Mouse (Mus musculus): ENCODE data around the gene Nfasc. TPM values are rescaled to one million over a fixed set of nuclear protein-coding genes. Genes with fewer than 3 reads are reported as not detected.

Nfasc gene
- total RNA-seq, 2 experiments from 2014 or later, result 156 to 186 TPM

DNA sequence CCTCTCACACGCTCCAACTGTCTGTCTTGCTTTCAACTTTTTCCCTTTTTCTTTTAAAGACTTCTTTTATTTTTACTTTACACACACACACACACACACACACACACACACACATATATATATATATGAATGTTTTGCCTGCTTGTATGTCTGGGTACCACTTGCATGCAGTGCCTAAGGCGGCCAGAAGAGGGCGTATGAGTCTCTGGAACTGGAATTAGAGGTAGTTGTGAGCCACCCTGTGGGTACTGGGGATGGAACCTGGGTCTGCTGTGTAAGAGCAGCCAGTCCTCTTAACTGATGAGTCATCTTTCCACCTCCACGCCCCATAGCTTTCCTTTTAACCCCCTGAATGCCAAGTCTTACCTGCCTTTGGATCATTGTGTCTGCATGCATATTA lies 217.7 kb downstream of the Nfasc start:
- intact Hi-C loops (cut with DNase I), result loop anchor here (5.0 kb wide), 1 partner anchor 157 kb away; no protein-coding TSS in a partner anchor
- peak in 1 of 2 experiments; percentile 37 for DNase-seq (ENCODE audit: low spot score in 2 of 2)

- intact Hi-C loops (cut with DNase I), result loop anchor here (5.0 kb wide), 1 partner anchor 156 kb away; no protein-coding TSS in a partner anchor
- no peak for DNase-seq (ENCODE audit: low spot score in 2 of 2)
Observed at GRCm38 (mm10) chr1:132523048-132523447, 218.5 kb downstream of the Nfasc start.

DNA sequence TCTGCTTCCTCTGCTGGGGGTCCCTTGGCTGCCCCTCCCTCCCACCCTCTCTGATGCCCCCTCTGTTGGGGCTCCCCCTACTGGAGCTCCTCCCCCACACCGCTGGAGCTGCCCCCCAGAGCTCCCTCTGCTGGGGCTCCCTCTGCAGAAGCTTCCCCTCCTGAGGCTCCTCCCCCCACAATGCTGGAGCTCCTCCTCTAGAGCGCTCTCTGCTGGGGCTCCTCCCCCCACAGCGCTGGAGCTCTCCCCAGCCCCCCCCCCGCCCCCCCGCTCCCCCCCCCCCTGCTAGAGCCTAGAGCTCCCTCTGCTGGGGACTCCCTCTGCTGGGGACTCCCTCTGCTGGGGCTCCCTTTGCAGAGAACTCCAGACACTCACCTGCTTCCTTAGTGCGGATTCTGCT lies 220.8 kb downstream of the Nfasc start:
- DNase-seq (ENCODE audit: low spot score in 2 of 2), result peak in 1 of 2 experiments; percentile 62
- intact Hi-C loops (cut with DNase I), result loop anchor here (5.0 kb wide), 1 partner anchor 153 kb away; no protein-coding TSS in a partner anchor

- intact Hi-C loops (cut with DNase I), result loop anchor here (5.0 kb wide), 1 partner anchor 152 kb away; no protein-coding TSS in a partner anchor
- DNase-seq (ENCODE audit: low spot score in 2 of 2), result no peak
Observed at GRCm38 (mm10) chr1:132519734-132520133, 221.9 kb downstream of the Nfasc start.

DNA sequence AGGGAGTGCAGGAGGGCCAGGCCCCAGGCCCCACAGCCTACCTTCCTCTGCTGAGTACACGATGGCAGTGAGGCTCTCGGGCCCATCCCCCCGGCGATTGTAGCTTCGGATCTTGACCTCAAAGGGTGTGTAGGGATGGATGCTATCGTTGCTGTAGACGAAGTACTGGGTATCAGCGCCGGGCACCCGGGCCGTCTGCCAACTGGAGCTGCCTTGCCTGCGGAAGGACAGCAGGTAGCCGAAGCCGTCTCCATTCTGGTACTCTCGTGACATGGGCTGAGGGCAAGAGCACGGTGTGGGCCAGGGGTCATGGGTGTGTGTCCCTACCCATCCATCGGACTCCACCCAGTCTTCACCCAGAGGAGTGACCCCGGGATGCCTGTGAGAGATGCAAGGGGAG lies 223.0 kb downstream of the Nfasc start:
- no peak for DNase-seq (ENCODE audit: low spot score in 2 of 2)
- intact Hi-C loops (cut with DNase I), result no loop called here

GRCm38 (mm10) chr1:132516776-132517175 lies 224.8 kb downstream of the Nfasc start:
- no peak for DNase-seq (ENCODE audit: low spot score in 2 of 2)
- intact Hi-C loops (cut with DNase I), result no loop called here

- DNase-seq (ENCODE audit: low spot score in 2 of 2), result no peak
- intact Hi-C loops (cut with DNase I), result no loop called here
Observed at GRCm38 (mm10) chr1:132515339-132515738, 226.3 kb downstream of the Nfasc start.

Other genes with a start within 250 kb of the Nfasc start
- 1 to 10 TPM; 3.6 to 3.9 TPM for gene Tmem81, start 235.6 kb downstream of the Nfasc start, total RNA-seq (2021)
- 10 to 100 TPM; 60.4 to 71.0 TPM for gene Cntn2, start 198.5 kb downstream of the Nfasc start, total RNA-seq (2021)
- 100 to 1,000 TPM in 1 of 2 experiments, 10 to 100 TPM in 1; 90.8 to 106 TPM for gene Lrrn2, start 138.5 kb upstream of the Nfasc start, total RNA-seq (2021)